Mouse (Mus musculus) ovary, postnatal 10 days (tissue): Measurements from ENCODE around the gene 0610012G03Rik.

Experiments used
- DNase-seq: peaks from one replicate; pipeline ENCODE4 v3.0.0; 2022; ENCODE audit warnings: low spot score

0610012G03Rik gene

DNA sequence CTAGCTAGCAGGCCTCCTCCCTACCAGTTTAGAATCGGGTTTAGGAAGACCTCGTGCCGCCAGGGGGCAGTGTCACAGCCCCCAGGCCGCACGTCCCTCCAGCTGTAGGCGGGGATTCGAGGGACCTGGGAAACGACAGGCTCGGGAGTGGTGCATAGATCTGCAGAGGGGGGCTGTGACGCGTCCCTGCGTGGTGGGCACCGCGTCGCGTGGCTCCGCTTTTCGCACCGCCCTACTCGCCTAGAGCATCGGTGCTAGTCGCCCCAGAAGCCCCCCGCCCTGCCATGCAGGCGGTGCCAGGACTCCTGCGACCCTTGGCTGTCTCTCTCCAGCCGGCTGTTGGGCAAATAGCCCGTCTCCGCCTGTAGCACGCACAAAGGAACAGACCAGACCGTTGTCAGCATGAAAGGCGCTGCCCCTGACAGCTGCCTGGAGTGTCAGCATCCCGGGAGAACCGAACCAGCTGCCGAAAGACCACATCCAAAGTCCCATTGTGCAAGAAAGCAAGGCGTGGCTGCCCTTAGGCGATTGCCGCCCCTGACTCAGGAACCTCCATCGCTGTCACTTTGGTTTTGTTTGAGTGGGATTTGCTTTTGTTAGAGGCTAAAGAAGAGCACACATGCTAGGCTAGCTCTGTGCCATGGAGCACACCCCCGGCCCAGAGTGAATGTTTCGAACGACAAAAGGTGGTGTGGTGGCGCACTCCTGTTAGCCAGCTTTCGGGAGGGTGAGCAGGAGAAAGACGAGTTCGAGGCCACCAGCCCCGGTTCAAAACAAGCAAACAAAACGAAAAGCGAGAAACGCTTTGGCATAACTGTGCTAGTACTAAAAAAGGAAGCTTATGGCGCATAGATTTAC is 15.2 kb downstream of the 0610012G03Rik start:
- peak; percentile 51 for DNase-seq

DNA sequence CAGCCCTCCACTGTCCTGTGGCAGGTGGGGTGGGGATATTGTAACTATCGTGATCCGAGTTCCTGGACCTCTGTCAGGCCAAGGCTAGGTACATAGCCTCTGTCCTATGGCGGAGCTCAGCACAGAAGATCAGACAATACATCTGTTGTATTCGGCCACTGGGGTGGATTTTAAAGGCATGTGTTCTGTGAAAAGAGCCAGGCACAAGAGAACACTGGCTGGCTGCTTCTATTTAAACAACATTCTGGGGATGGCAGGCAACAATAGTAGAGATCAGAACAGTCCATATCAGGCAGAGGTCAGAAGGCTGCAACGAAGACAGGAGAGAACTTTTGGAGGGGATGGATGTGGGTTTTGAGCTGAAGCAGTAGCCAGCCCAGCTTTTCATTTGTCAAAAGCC is 16.0 kb downstream of the 0610012G03Rik start:
- DNase-seq: no peak

DNA sequence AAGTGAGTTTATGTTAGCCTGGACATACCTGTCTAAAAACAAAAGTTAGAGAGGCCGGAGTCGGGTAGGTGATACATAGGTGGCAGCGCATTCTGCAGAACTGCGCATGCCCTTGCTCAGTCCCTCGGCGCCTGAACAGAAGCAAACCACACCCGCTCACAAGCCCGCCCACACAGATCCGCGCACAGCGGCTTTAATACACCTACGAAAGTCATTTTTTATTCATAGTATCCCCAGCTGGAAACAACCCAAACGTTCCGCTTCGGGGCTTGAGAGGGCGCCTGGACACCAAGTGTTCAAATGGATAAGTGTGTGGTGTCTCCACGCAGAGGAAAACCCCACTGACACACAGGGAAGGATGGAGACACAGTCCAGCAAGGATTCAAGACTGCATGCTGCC is 17.0 kb downstream of the 0610012G03Rik start:
- no peak for DNase-seq

DNA sequence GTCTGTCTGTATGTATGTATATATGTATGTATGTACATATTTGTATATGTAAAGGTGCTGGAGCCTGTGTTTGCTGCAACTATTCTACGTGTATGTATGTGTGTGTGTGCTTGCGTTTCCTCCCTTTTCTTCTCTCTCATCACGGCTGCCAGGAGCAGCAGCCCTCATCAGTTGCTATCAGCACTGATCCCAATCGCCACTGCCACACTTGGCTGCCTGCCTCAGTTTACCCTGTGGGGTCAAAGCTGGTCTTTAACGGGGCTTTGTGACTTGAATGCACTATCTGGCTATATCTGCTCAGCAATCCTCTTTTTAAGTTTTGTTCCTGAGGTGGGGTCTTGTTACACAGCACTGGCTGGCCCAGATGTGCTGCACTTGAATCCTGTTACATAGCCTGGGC is 20.9 kb downstream of the 0610012G03Rik start:
- no peak for DNase-seq

DNA sequence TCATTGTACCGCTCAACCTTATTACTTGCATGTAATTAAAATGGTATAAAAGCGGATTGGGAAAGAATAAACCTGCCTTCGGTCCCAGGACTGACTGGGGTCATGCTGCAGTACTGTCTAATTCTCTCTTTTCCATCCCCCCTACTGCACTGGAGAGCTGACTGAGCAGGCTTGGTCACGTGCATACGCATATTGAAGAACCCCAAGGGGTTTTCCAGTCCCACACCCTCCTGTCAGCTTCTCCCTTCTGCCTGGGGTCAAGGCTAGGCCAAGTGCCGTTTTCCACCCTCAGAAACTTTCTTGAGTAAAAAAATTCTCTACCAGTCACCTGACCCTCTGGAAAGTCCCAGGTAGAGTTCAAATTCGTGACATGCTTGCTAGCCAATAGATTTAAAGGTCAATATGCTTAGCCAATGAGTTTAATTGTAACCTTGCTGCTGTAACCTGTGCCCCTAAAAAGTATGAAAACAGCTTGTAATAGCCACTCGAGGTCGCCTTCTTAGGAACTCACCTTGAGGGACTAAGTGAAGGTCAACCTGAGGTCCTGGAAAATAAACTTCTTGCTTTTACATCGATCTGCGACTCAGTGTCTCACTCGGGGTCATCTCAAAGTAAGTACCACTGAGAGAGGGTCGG is 21.6 kb downstream of the 0610012G03Rik start:
- no peak for DNase-seq

DNA sequence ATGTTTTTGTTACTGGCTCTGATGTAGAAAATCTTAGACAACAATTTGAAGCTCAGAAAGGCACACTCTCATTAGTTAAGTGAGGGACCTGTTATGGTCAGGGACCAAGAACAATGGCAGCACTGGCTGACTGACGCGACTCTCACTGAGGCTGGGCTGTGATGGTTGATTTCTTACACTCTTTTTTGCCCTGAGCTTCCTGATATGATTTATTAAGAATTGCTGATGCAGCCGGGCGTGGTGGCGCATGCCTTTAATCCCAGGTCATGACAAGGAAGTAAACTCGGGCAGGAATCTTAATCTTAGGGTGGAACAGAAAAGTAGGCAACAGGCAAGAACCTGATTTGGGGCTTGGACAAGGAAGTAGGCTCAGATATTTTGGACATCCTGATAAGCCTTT is 22.2 kb downstream of the 0610012G03Rik start:
- no peak for DNase-seq

DNA sequence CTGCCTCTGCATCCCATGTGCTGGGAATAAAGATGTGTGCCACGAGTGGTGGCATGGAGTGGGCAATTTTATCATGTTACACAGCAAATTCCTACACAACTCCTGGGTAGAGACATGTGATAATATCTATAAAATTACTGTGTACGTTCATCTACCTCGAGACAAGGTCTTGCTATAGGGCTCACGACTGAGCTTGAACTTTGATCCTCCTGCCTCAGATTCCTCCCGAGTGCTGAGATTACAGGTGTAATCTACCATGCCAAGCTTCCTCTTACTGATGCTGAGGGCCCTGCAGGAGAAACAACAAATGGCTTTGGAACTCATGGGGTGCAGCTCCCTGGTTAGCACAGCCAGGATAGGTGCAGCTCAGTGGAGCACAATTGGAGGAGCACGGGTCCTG is 23.9 kb downstream of the 0610012G03Rik start:
- DNase-seq: no peak

DNA sequence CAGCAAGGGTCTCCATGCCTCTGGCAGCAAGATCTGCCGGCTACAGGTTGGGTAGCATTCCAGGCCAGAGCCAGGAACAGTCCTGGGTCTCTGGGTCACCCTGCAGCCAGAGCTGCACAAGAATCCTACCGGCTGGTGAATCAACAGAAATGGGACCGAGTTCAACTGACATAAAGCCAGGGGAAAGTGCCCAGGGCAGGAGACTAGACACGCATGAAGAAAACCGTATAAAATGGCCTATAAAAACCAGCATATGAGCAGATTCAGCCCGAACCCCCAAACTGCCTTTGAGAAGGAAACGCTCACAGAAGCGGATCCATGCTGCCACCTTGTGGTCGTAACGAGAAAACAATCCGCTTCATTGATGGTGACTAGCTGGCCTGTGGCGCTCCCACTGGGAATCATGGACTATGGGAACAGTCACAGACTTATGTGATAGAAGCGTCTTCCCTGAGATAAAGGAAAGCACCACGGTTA is 30.0 kb downstream of the 0610012G03Rik start:
- peak; percentile 56 for DNase-seq

DNA sequence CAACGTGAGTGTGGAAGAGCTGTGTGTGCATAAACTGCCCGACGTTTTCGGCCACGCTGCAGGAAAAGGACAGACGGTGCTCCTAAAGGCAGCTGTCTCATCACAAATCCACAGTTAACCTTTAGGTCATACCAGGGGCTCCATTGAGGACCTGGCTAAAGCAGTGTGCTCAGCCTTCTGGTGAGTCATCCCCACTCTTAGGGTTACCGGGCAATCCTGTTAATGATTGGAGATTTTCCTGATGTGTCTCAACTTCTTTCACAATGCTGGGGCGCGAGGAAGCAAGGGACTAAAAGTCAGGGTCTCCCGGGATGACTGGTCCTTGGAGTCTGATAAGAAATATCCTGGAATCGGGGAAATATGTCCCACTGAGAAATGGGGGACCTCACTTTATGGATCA is 30.5 kb downstream of the 0610012G03Rik start:
- DNase-seq: no peak

DNA sequence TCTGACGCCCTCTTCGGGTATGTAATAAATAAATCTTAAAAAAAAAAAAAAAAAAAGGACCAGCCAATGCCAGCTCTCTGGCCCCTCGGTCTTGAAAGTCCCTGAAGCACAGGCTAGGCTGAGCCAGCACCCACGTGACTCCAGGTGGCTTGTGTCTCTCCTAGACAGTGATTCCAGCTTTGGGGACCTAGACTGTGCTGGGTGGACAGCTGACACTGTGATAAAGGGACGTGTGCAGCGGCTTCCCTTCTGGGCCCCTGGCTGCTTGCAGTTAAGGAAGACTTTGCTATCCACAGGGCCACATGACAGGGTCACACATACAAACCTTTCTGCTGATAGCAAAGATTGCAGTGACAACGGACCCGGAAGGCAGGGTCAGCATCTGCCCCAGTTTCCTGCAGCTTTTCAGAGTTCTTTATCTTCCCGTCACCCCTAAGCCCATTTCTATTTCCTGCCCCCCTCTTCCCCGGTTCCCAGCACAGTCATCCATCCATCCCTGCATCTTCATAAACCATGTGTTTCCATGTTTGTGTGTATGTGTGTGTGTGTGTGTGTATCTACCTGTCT is 37.9 kb downstream of the 0610012G03Rik start:
- no peak for DNase-seq

DNA sequence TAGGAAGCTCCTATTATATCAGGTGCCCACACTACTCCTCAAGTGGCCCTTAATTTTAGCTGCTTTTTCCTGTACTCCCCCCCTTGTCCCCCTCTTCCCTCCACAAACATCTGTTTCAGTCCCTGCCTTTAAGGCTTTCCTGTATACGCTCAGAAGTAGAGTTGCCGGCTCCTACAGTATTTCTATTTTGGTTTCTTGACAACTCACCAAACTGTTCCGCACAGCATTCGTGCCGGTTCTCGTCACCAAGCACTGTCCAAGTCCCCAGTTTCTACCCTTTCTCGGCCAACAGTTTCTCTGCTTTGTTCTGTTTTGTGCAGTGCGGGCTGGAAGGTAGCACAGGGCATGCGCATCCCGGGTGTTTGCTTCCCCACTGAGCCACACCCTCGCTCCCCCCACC is 39.3 kb downstream of the 0610012G03Rik start:
- no peak for DNase-seq

DNA sequence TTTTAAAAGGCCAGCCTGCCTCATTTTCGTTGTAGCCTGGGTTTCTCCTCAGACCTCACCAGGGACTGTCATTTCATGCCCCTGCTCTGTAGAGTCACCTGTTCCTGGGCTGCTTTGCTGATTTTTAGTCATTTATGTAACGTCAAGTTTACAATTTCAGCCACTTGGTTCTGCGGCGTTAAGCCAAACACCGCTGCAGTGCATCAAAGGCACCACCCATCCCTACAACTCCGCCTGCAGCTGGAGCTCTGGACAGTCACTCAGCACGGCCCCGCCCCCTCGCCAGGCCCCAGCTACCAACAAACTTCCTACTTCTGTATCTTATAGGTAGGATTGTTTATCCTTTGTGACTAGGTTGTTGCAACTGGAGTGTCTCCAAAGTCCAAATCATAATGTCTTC is 41.4 kb downstream of the 0610012G03Rik start:
- no peak for DNase-seq

DNA sequence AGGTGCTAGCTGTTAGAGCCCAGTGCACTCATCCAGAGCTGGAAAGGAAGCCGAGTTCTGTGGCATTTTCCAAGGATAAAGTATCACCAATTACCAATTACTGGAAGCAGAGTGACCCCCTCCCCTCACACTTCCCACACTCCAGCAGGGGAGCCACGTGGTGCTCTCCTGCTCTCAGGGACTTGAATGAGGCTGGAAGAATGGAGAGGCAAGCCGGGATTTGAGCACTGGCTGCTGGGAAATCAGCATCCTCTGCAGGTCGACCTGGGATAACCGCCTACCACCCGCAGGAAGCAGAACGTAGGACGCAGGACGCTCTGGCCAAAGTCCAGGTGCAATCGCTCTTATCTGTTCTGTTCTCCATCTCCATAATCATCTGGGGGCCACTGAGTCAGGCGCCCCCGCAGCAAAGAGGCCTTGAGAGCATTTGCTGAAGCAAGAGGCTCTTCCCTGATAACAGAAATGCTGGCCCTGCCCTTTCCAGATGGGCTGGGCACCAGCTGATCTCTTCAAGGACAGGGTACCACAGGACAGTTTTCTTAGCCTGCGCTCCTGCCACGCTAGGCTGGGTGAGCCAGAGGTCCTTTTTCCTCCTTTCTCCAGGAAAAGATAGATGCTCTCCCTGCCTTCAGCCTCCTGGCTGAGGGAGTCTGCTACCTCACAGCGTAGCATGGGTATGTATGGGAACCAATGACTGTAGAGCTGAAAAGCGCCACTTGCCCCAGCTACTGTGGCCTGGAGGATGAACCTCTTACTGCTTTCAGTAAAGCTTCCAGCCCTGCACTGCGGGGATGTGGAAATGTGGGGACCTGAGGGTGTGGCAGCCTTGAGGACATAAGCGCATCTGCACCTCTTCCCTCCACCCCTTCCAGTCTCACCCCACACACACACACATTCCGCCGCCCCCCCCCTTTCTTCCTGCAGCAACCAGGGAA is 42.1 kb downstream of the 0610012G03Rik start:
- DNase-seq: no peak

DNA sequence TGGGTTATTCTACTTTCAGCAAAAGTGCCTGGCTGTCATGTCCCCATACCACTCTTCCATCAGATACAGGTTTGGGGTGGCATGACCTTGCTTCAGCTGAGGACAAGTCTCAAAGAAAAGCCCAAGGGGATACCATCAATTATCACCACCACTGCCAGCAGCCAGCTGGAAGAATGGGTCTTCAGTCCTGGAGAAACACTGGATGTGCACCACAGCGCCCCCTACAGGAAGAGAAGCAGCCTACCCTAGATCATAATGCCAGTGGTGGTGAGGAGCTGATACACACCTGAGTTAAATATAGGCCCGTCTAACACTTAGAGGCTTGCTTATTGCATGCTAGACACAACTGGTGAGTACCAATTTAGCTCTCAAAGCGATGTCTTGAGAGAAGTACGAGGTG is 43.0 kb downstream of the 0610012G03Rik start:
- DNase-seq: no peak

DNA sequence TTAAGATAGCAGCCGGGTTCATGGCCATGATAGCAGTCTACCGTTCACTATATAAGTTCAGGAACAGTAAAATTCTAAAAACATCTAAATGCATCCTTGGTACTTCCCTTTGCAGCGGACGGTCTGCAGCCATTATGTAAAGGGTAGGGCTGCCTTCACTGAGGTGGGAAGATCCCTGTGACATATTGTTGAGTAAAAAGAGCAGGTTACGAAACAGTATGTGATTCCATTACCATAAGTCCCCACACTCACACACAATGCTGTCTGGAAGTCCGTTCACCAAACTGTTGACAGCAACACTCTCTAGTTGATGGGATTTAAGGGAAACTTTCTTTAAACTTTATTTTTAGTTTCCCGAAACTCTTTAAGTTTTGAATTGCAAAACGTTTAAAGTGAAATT is 45.1 kb downstream of the 0610012G03Rik start:
- no peak for DNase-seq

DNA sequence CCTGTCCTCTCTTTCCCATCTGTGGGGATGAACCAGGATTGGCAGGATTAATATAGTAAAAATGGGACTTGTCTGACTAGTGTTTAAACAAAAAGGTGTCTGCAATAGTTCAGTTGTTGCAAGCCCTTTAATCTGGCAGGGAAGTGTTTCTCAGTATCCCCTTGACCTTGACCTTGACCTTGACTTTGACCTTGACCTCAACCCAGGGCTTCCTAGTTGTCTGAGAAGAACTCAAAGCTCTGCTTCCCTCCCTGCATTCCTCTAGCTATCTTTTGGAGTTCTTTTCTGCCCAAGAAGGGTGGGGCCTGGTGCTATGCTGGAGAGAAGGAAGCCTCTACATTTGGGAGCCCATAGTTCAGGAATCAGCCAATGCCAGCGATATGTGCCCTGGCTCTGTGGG is 46.4 kb downstream of the 0610012G03Rik start:
- DNase-seq: no peak

DNA sequence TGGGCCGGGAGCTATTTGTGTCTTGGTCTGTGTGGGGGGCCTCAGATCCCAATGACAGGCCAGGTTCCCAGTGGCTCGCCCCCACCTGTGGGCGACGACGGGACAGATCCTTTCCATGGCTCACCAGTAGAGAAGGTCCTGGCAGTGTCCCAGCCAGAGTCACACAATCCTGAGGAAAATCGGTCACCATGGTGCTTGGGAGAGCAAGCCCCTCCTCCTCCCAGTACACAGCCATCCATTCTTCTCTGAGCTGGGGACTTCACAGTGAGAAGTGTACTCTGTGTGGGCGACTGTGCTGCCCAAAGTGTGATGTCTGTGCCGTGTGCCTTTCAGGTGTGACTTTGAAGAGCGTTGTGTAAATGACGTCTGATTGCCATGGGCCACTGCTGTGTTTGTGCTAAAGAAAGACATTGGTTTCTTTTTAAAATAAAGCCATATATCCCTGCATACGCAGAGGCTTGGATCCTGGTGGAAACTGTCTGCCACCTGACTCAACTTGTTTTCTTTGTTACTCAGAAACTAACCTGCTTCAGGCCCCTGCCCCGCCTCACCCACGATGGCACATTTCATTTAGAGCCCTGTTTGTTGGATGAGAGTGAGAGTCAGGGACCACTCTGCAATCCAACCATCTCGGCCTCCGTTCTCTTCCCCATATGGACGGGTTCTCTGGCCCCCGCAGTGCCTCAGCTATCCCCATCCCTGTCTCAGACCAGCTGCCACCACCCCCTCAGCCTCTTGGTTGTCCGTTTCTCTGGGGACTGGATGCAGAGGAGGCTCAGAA is 49.6 kb downstream of the 0610012G03Rik start:
- no peak for DNase-seq
